Mouse (Mus musculus) neural tube, embryonic 15.5 days (tissue): ENCODE results near the gene Has3. TPM values are rescaled to one million over a fixed set of nuclear protein-coding genes. Genes with fewer than 3 reads are reported as not detected.
"Not testable (repeated sequence)": the region's sequence is repeated elsewhere in the genome, so short reads cannot be mapped to it uniquely, and the experiment has no call there.

Experiments
- ATAC-seq: fragments of 200-750 bp; cut with Nextera tagmentation; 2 replicates; pipeline ENCODE4 v1.8.0; 2017; ENCODE audit warnings: mild to moderate bottlenecking, moderate TSS enrichment, moderate library complexity; ENCODE audit not compliant: low FRiP score
- H3K27ac ChIP-seq: fragments of 300-500 bp; sonication (generic); replicated peaks from 2 replicates; pipeline ENCODE4 v1.5.1; 2015; ENCODE audit warnings: mild to moderate bottlenecking, inconsistent platforms
- H3K27me3 ChIP-seq: fragments of 300-500 bp; sonication (generic); replicated peaks from 2 replicates; pipeline ENCODE4 v1.6.1; 2015; ENCODE audit warnings: inconsistent platforms
- H3K36me3 ChIP-seq: fragments of 300-500 bp; sonication (generic); 2 replicates; pipeline ENCODE4 v1.6.1; 2015; ENCODE audit warnings: inconsistent platforms
- H3K4me1 ChIP-seq: fragments of 300-500 bp; sonication (generic); 2 replicates; pipeline ENCODE4 v1.6.1; 2015; ENCODE audit warnings: inconsistent platforms
- H3K4me2 ChIP-seq: fragments of 300-500 bp; sonication (generic); 2 replicates; pipeline ENCODE4 v1.6.1; 2015; ENCODE audit warnings: inconsistent platforms, mild to moderate bottlenecking, moderate library complexity
- H3K4me3 ChIP-seq: fragments of 300-500 bp; sonication (generic); replicated peaks from 2 replicates; pipeline ENCODE4 v1.5.1; 2015; ENCODE audit warnings: mild to moderate bottlenecking, inconsistent platforms
- H3K9ac ChIP-seq: fragments of 300-500 bp; sonication (generic); replicated peaks from 2 replicates; pipeline ENCODE4 v1.6.1; 2015; ENCODE audit warnings: mild to moderate bottlenecking, inconsistent platforms
- H3K9me3 ChIP-seq: fragments of 300-500 bp; sonication (generic); replicated peaks from 2 replicates; pipeline ENCODE4 v1.6.1; 2016; ENCODE audit warnings: inconsistent platforms
- WGBS: fragments of 180-500 bp; shearing (Covaris S2); methylation state at CpG from one replicate; pipeline ENCODE4 v1.1.7; 2015; ENCODE audit warnings: mixed read lengths; 5-methylcytosine and 5-hydroxymethylcytosine counted together
- polyA plus RNA-seq: library from polyadenylated mRNA; unstranded; fragments of >200 nt; fragmentation: Nextera tagmentation; extraction: Ambion mirVana; gene quantifications from 2 replicates; pipeline ENCODE4 v1.2.1, GENCODE M21; 2015

Gene Has3
- polyA plus RNA-seq, 1 experiment from 2014 or later: 2.2 TPM

DNA sequence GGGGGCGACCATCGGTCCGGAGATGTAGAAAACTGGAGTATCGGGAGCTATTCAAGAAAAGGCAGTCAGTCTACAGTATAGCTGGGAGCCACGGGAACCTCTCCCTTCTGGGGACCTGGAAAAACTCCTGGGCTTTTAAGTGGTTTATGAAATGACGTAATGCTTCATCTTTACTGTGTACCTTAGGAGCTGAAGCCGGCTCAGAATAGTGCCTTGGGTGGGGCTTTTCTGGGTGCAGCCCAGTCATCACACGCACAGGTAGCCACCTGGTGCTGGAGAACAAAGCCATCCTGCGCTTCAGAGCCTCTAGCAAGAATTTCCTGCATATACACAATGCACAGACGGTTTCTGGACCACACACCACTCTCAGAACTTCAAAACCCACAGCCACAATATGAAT is 7.2 kb upstream of the Has3 start:
- Histone ChIP-seq H3K4me2 (no peak overlapping the region), H3K4me1 (no peaks in the 10 kb centered on the region), H3K27me3 (peaks cover 4% of the 10 kb centered on the region; the same call in 1 of the 2 replicates), H3K9me3 (no peaks in the 10 kb centered on the region), H3K36me3 (no peaks in the 10 kb centered on the region), H3K27ac (no peak overlapping the region), H3K4me3 (no peak overlapping the region), H3K9ac (no peak overlapping the region)
- ATAC-seq: no peak
- 92% methylated on average over 10 of the region's 10 CpGs for WGBS

- Histone ChIP-seq H3K4me3 (no peak overlapping the region), H3K27me3 (peaks cover 15% of the 10 kb centered on the region), H3K4me2 (no peak overlapping the region), H3K9me3 (no peaks in the 10 kb centered on the region), H3K4me1 (peaks cover 9% of the 10 kb centered on the region), H3K9ac (no peak overlapping the region), H3K36me3 (no peaks in the 10 kb centered on the region), H3K27ac (no peak overlapping the region)
- no peak for ATAC-seq
- WGBS: 80% methylated on average over 9 of the region's 9 CpGs
Measured at GRCm38 (mm10) chr8:106865354-106865753, 4.7 kb upstream of the Has3 start.

DNA sequence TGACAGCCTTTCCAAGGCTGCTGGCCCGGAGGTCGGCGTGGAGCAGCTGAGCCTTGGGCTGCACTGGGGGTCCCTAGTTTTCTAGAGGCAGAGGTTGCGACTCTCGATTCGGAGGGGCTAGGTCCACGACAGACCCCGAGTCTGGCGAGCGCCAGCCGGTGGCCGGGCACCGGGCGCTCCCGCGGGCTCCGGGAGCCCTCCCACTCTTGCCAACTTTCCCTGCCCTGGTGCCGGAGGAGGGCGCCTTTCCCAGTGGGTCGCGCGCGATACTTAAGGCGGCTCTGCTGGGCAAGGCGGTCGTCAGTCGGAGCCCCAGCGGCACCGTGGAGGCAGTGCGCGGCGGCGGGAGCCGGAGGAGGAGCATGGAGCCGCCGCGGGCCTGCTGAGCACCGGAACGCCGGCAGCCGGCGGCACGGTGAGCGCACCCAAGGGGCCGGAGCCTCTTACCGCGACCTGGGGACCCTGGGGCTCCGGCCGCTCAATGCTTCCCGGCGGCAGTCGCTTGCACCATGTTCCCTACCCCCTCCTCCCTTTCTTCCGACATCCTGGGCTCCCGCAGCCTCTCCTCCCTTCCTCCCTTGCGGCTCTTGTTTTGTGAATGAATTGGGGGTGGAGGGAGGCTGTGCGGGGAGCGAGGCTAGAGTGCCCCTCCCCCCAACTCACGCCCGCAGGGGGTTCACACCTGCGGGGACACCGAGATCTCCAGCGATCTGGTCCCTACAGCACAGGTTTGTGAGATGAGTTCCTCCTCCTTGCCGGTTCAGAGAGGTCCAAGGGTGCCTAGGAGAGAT is 690 bp downstream of the Has3 start:
- peak; percentile 65 for ATAC-seq
- H3K4me1 ChIP-seq: peaks cover 36% of the 10 kb centered on the region
- H3K27ac ChIP-seq: peak overlapping the region; percentile 76
- peaks cover 2% of the 10 kb centered on the region; the same call in 1 of the 2 replicates for H3K36me3 ChIP-seq
- H3K27me3 ChIP-seq: peaks cover 22% of the 10 kb centered on the region
- H3K9me3 ChIP-seq: no peaks in the 10 kb centered on the region
- WGBS: under 1% methylated on average over 61 of the region's 63 CpGs
- H3K4me3 ChIP-seq: peak overlapping the region; percentile 63
- peak overlapping the region; percentile 70 for H3K9ac ChIP-seq
- peak overlapping the region; percentile 87 for H3K4me2 ChIP-seq

- Histone ChIP-seq H3K27me3 (peaks cover 22% of the 10 kb centered on the region), H3K4me1 (peaks cover 36% of the 10 kb centered on the region), H3K9me3 (no peaks in the 10 kb centered on the region), H3K9ac (peak overlapping the region; percentile 70), H3K4me3 (peak overlapping the region; percentile 63), H3K36me3 (peaks cover 2% of the 10 kb centered on the region; the same call in 1 of the 2 replicates), H3K4me2 (peak overlapping the region; percentile 87), H3K27ac (peak overlapping the region; percentile 76)
- 1% methylated on average over 15 of the region's 15 CpGs for WGBS
- peak; percentile 34 for ATAC-seq
Measured at GRCm38 (mm10) chr8:106871328-106871926, 1.4 kb downstream of the Has3 start.

GRCm38 (mm10) chr8:106871931-106872371 is 1.9 kb downstream of the Has3 start:
- H3K4me3 ChIP-seq: peak overlapping the region; percentile 63
- H3K9me3 ChIP-seq: no peaks in the 10 kb centered on the region
- H3K36me3 ChIP-seq: peaks cover 2% of the 10 kb centered on the region; the same call in 1 of the 2 replicates
- peak; percentile 77 for ATAC-seq
- peaks cover 36% of the 10 kb centered on the region for H3K4me1 ChIP-seq
- H3K27ac ChIP-seq: peak overlapping the region; percentile 76
- WGBS: under 1% methylated on average over 22 of the region's 22 CpGs
- peak overlapping the region; percentile 70 for H3K9ac ChIP-seq
- peak overlapping the region; percentile 87 for H3K4me2 ChIP-seq
- H3K27me3 ChIP-seq: peaks cover 20% of the 10 kb centered on the region

DNA sequence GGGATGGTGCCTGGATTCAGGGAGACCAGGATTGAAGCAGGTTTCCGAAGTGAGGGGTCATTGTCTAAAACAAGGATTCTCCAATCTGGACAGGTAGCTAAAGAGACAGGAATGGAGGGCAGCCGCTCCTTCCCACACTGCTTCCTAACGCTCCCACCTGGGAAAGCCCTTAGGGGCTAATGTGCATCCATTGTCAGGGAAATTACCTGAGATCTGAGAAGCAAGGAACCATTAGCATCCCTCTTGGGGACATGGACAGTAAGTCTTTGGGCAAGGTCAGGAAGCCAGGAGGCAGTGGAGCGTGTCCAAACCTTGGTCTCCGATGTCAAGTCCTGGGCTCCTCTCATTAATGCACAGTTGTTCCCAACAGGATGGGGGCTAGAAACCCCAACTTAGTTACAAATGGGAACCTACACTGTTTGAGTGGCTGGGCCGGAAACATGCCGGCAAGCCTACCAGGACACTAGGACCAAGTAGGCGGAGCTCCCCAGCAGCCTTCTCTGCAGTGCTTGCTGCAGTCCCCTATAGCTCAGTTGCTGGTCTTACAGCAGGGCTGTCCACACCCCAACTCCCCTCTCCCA is 2.5 kb downstream of the Has3 start:
- H3K4me1 ChIP-seq: peaks cover 36% of the 10 kb centered on the region
- peak overlapping the region; percentile 63 for H3K4me3 ChIP-seq
- peak overlapping the region; percentile 87 for H3K4me2 ChIP-seq
- 10% methylated on average over 8 of the region's 8 CpGs for WGBS
- peaks cover 18% of the 10 kb centered on the region for H3K27me3 ChIP-seq
- peak overlapping the region; percentile 76 for H3K27ac ChIP-seq
- ATAC-seq: no peak
- H3K9ac ChIP-seq: peak overlapping the region; percentile 70
- peaks cover 2% of the 10 kb centered on the region; the same call in 1 of the 2 replicates for H3K36me3 ChIP-seq
- H3K9me3 ChIP-seq: no peaks in the 10 kb centered on the region

- Histone ChIP-seq H3K4me1 (no peaks in the 10 kb centered on the region), H3K9ac (no peak overlapping the region), H3K4me2 (no peak overlapping the region), H3K4me3 (no peak overlapping the region), H3K9me3 (no peaks in the 10 kb centered on the region), H3K36me3 (peaks cover 55% of the 10 kb centered on the region), H3K27ac (no peak overlapping the region), H3K27me3 (no peaks in the 10 kb centered on the region)
- WGBS: 88% methylated on average over 8 of the region's 8 CpGs
- ATAC-seq: no peak
Measured at GRCm38 (mm10) chr8:106880121-106880707, 10.2 kb downstream of the Has3 start.

- peaks cover 60% of the 10 kb centered on the region for H3K36me3 ChIP-seq
- H3K4me2 ChIP-seq, H3K27ac ChIP-seq, H3K9ac ChIP-seq, H3K4me3 ChIP-seq, H3K4me1 ChIP-seq, ATAC-seq, H3K27me3 ChIP-seq, H3K9me3 ChIP-seq: not testable (repeated sequence)
- WGBS: 94% methylated on average over 11 of the region's 11 CpGs
Measured at GRCm38 (mm10) chr8:106884094-106884493, 14.1 kb downstream of the Has3 start.

DNA sequence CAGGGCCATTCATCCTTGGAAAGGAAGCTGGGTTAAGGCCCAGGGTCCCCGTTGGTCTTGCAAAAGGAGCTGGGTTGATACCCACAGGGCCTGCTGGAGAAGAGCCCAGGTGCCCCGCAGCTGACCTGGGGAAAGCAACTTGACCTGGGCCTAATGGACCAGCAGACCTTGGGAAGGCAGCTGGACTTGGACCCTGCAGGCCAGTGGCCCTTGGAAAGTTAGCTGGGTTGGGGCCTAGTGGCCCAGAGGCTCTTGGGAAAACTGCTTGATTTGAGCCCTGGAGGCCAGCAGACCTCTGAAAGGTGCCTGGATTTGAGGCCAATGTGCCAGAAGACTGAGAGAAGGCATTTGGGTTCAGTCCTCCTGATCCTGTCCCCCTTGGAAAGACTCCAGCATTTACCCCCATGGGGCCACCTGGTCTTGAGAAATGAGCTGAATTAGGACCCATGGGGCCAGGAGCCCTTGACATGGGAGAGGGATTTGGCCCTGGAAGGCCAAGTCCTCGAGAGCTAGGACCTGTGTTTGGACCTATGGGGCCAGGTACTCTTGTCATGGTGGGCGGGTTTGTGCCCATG is 14.9 kb downstream of the Has3 start:
- not testable (repeated sequence) for ATAC-seq, H3K27me3 ChIP-seq, H3K27ac ChIP-seq, H3K4me2 ChIP-seq, H3K4me3 ChIP-seq, H3K9me3 ChIP-seq, H3K9ac ChIP-seq, H3K4me1 ChIP-seq
- WGBS: 99% methylated on average over 4 of the region's 4 CpGs
- H3K36me3 ChIP-seq: peaks cover 52% of the 10 kb centered on the region

- Histone ChIP-seq H3K4me2 (no peak overlapping the region), H3K27me3 (no peaks in the 10 kb centered on the region), H3K36me3 (peaks cover 35% of the 10 kb centered on the region), H3K4me1 (peaks cover 15% of the 10 kb centered on the region), H3K9ac (no peak overlapping the region), H3K4me3 (no peak overlapping the region), H3K9me3 (no peaks in the 10 kb centered on the region), H3K27ac (no peak overlapping the region)
- WGBS: 44% methylated on average over 5 of the region's 5 CpGs
- ATAC-seq: peak; percentile 78
Measured at GRCm38 (mm10) chr8:106887336-106888189, 17.5 kb downstream of the Has3 start.
